Mouse (Mus musculus) bone marrow macrophage, adult 2 months (primary cell): ENCODE results near the gene Slc5a4b.

Experiments
- CTCF ChIP-seq: IDR thresholded peaks from 2 replicates; pipeline ENCODE4 v1.5.1; 2012; ENCODE audit warnings: low read depth, mild to moderate bottlenecking, low read length, moderate library complexity
- POLR2A ChIP-seq: IDR thresholded peaks from 2 replicates; pipeline ENCODE4 v1.6.1; 2012; ENCODE audit warnings: mild to moderate bottlenecking, low read depth, low read length, borderline replicate concordance

GRCm38 (mm10) chr10:76030496-76030895, 80.3 kb downstream of the Slc5a4b start:
- TF ChIP-seq POLR2A (no peak), CTCF (no peak)
